Mouse (Mus musculus) testis, adult 2 months (tissue): Measurements from ENCODE around the gene Tmem265.

Experiments
- CTCF ChIP-seq: fragments of 200-500 bp; IDR thresholded peaks from 2 replicates; pipeline ENCODE4 v1.5.1; 2012; ENCODE audit warnings: low read depth, mild to moderate bottlenecking, inconsistent platforms, low read length, moderate library complexity; ENCODE audit not compliant: control insufficient read depth, insufficient read depth, insufficient replicate concordance
- POLR2A ChIP-seq: fragments of 200-500 bp; IDR thresholded peaks from 2 replicates; pipeline ENCODE4 v1.6.1; 2012; ENCODE audit warnings: low read depth, mild to moderate bottlenecking, inconsistent platforms, low read length, moderate library complexity; ENCODE audit not compliant: control insufficient read depth

DNA sequence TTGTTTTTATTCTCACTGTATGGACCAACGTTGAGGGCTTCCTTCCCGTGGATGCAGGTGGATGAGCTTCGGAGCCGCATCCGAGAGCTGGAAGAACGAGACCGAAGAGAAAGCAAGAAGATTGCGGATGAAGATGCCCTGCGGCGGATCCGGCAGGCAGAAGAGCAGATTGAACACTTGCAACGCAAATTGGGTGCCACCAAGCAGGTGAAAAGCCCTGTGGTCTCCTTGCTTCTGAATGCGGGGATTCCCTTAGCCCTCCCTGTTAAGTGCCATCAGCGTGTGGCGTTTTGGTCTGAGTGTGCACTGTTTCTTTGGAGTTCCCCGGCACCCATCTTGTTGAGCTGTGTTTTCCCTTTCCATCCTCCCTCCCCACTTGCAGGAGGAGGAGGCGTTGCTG, 35.6 kb downstream of the Tmem265 start:
- TF ChIP-seq CTCF (no peak), POLR2A (no peak)
